Mouse (Mus musculus) lung, postnatal 14 days (tissue): ENCODE results near the gene Slc12a5.

Source experiments
- DNase-seq: peaks from one replicate; pipeline ENCODE4 v3.0.0; 2021

Gene Slc12a5

GRCm38 (mm10) chr2:164960716-164961441 lies at the start of gene Slc12a5:
Gene Slc12a5 (plus strand): TSS chr2:164960802.
- peak; percentile 50 for DNase-seq

DNA sequence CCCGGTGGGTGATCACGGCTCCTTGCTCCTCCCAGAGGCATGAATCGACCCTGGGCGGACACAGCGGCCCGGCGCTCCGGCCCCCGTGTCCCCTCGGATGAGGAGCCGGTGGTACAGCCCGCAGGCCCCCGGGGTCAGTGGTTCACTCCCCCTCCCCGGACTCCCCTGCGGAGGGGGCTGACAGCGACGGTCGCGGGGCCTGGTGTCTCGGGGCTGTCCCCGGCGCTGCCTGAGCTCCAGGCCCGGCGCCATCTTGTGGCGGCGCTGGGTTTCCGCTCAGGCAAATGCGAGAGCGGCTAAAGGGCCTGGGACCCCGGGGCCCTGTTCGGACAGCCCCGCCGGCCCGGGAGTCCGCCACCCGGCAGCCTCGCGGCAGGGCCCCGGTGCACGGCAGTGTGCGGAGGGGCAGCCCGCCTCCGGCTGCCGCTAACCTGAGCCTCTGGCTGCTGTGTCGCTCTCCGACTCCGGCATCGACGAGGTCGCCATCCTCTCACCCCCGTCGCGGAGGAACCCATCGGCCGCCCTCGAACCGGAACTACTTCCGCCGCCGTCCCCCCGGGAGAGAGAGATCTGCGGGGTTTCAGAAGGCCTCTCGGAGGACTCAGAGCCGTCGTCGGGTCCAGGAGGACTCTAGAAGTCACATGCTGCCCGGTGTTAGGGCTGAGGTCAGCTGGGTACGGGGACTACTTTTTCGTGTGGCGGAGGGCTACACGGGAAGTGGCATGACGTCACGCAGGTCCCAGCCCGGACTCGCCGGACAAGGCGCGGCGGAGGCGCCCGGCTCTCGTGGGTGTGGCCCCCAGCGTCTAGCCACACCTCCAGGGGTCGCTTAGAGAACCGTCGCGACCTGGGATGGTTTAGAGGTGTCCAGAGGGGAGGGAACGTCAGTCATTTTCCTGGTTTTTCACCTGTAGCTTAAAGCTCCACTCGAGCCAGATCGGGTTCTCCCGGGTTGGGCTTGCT lies 49.2 kb upstream of the Slc12a5 start, which contains the start of gene Zfp335:
TSS of gene Zfp335 (minus strand) at position 672 of the 963 bp plus-strand sequence.
- peak; percentile 93 for DNase-seq

- peak; percentile 21 for DNase-seq
Measured at GRCm38 (mm10) chr2:164912151-164912550, 48.5 kb upstream of the Slc12a5 start.

DNA sequence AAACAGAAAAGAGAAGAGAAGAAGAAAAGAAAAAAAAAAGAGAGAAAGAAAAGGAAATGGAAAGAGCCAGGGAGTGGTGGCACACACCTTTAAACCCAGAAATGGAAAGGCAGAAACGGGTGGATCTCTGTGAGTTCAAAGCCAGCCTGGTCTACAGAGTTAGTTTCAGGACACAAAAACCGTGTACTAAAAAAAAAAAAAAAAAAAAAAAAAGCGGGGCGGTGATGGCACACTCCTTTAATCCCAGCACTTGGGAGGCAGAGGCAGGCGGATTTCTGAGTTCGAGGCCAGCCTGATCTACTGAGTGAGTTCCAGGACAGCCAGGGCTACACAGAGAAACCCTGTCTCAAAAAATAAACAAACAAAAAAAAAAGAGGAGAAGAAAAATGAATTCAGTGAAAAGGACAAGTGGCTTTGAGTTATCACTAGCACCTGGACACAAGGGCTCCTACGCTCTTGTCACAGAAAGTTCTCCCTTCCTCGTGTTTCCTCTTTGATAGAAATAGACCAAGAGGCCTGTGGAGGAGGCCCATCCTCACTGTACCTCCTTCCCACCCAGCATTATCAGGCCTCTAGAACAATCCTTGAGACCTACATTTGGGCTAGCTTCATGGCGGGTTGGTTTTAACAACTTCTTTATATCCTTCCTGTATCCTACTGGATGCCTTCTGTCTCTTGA lies 47.7 kb upstream of the Slc12a5 start:
- no peak for DNase-seq

DNA sequence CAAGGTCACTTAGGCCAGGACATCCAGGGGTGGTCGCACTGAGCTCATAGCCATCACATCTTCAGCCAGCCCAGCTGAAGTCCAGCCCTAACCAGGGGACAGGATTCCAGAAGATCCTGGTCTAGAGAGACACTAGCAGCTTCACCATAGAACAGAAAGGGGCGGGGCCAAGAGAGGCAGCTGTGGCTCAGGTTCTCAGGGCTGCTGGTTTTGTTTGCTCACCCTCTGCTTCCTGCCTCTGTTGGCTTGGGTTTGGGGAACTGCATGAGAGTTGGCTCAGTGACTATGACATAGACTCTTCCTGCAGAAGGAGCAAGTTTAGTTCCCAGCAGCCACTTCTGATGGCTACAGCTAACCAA lies 47.2 kb upstream of the Slc12a5 start:
- peak; percentile 57 for DNase-seq

DNA sequence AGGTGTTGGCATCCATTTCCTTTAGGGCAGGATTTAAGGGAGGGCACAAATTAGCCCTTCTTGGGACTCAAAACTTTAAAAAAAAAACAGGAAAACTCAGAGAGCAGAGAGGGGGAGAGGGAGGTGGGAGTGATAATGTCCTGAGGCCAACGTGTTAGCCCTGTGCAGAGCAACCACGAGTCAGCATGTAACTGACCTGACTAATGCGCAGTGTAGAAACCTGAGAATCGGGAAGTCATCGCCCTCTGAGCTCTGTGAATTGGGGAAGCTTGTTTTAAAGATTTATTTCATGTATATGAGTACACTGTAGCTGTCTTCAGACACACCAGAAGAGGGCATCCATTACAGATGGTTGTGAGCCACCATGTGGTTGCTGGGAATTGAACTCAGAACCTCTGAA lies 43.8 kb upstream of the Slc12a5 start:
- DNase-seq = no peak

DNA sequence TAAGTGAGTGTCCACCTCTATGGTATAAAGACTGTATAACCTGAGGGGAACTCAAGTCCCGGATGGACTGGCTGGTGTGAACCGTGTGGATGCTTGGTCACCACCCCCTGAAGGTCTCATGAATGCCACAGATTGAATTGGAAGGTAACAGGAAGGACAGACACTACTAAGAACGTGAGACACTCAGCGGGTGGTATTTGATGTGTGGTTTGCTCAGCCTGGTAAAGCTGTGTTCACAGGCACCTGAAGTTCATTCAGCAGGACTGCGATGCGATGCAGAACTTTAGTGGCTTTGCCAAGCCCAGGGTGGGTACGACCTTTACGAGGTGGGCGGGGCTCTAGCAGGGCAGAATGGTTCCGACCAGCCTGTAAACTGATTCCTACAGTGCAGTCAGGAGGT lies 43.2 kb upstream of the Slc12a5 start:
- DNase-seq = no peak

DNA sequence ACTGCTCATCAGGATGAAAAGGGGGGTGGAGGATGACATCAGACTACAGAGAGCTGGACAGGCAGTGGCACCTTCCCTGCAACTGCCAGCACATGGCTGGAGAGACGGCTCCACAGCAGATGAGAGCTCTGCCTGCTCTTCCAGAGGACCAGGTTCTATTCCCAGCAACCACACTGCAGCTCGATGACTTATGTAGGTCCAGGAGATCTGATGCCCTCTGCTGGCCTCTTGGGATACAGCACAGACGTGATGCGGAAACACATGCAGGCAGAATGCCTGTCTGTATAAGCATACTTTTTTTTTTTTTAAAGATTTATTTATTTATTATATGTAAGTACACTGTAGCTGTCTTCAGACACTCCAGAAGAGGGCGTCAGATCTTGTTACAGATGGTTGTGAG lies 42.3 kb upstream of the Slc12a5 start:
- DNase-seq = no peak

DNA sequence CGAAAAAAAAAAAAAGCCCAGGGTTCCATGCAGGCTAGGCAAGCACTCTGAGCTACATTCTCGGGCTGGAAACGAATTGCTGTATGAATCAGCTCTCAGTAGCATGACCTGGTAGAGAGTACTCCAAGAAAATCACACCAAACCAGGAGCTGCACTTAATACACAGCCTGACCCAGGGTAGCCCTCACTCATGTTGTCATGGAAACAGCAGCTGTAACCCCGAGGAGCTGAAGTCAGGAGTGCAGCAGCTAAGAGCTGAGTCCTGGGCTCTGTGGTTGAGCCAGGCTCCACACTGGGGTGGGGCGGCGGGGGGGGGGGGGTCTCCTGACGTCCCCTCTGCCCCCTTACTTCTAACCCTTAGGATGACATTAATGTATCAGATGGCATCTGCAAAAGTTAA lies 38.6 kb upstream of the Slc12a5 start:
- DNase-seq = no peak

- DNase-seq = no peak
Measured at GRCm38 (mm10) chr2:164923291-164923690, 37.3 kb upstream of the Slc12a5 start.

GRCm38 (mm10) chr2:164924100-164924857 lies 36.3 kb upstream of the Slc12a5 start:
- peak; percentile 92 for DNase-seq

- DNase-seq = no peak
Measured at GRCm38 (mm10) chr2:164930706-164931581, 29.7 kb upstream of the Slc12a5 start.

DNA sequence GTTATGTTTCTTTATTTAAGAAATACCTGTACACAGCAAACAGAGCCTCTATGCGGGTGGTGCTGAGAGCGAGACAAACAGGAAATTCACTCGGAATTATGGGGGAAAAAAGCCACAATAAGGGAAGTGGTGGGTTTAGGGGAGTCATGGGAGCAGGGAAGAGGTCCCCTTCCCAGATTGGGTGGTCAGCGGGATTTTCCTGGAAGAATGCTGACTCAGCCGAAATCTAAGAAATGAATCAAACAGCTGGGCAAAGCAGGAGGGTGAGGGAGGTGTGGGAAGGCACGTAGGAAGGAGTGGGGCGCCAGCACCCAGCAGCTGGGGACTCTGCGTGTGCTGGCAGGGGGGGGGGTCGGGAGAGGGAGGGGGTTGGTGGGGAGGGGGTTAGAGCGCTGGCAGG lies 27.1 kb upstream of the Slc12a5 start:
- no peak for DNase-seq

DNA sequence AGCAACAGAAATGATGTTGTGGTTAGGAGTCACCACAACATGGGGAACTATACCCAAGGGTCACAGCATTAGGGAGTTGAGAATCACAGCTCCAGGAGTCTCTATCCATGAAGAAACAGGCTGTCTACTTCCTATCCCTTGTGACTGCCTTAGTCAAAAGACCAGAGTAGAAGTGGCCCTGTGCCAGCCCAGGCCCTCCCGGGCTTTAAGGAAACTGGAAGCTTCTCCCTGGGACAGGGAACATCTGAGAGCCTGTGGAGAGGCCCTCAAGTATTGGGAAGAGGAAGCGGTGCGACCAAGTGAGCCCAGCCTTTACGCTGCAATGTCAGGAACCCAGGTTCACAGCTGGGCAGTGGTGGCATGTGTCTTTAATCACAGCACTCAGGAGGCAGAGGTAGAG lies 24.6 kb upstream of the Slc12a5 start:
- peak; percentile 26 for DNase-seq

- peak; percentile 19 for DNase-seq
Measured at GRCm38 (mm10) chr2:164938146-164939091, 22.2 kb upstream of the Slc12a5 start.

GRCm38 (mm10) chr2:164939106-164939505 lies 21.5 kb upstream of the Slc12a5 start:
- no peak for DNase-seq

DNA sequence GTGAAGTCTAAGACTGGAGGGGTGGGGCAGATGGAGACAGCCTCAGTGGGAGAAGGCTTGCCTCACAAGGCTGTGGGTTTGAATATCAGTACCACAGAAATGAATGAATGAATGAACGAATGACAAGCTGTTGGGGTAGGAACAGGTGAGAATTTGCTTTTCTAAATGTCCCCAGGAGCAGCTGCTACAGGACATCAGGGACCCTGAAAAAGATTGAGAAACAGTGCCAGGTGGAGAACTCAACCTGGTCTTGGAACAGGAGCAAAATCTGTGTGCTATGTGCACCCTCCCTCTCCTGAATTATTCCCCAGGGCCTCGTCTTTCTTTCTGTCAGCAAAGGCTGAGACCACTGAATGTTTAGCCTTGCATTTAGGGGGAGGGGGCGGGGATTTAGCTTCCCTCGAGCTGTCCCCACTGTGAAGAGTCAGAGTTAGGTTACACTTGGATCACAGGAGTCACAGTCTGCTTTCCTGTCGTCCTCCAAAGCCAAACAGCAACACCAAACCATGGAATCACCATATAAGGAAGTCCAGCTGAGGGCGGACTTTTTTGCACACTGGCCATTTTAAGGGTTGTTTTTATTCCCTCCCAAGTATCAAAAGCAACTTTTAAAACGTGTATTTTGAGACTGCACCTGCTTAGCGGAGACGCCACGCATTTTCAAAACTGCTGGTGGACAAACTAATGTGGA lies 20.3 kb upstream of the Slc12a5 start, which contains the start of gene Mmp9:
TSS of gene Mmp9 (plus strand) at position 641 of the 691 bp plus-strand sequence.
- no peak for DNase-seq

DNA sequence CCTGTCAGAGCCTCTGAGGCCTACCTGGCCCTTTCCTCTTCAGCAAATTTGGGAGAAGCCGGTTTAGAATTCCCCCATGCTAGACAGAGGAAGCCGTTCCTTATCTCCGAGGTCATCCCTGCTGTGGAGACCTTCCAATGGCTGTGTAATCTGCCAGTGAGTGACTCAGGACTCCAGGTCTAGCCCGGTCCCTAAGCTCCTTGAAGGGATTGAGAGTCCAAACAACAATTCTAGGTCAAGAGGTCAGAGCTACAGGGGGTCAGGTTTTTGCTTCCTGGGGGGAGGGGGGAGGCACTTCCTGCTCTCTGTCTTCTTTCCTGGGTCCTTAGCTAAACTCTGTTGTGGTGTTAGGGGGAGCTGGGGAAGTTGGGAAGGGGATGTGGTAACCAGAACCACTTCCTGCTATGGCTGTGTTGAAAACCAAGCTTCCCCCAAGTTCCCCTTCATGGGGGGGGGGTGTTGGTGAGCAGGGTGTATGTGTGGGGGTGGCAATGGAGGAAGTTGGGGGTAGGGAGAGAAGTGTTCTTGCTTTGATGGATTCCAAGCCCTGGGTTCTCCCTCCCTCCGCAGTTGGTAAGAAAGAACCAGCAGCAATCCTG lies 17.8 kb upstream of the Slc12a5 start:
- DNase-seq = peak; percentile 21

DNA sequence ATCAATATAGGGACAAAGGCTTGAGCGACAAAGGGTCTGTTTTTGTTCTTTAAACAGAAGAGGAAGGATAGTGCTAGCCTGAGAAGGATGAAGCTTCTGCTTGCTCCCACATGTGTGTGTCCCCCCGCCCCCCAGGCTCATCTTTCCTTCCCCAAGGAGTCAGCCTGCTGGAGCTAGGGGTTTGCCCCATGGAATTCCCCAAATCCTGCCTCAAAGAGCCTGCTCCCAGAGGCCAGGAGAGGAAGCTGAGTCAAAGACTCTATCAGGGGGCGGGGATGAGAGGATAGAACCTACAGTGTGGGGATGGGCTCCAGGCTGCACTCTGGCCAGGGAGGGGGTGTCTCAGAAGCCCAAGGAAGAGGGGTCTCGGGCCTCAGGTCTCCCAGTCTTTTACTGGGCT lies 13.1 kb upstream of the Slc12a5 start:
- no peak for DNase-seq
